Mouse (Mus musculus) spleen, adult 2 months (tissue): ENCODE measurements around the gene Gabpb2. TPM values are rescaled to one million over a fixed set of nuclear protein-coding genes. Genes with fewer than 3 reads are reported as not detected.

Experiments
- DNase-seq, 2 experiments: peaks; one replicate each; pipeline versions ENCODE4 v3.0.0 to v3.0.0-alpha.2; 2012 to 2021; ENCODE audit warnings: low spot score in 2 of 2, low read depth in 1 of 2
- H3K27ac ChIP-seq: fragments of 200-500 bp; 2 replicates; pipeline ENCODE4 v1.5.1; 2012; ENCODE audit warnings: low read length, inconsistent platforms; ENCODE audit not compliant: insufficient read depth
- H3K27me3 ChIP-seq: fragments of 200-500 bp; 2 replicates; pipeline ENCODE4 v1.6.1; 2012; ENCODE audit warnings: mild to moderate bottlenecking, moderate library complexity, low read length, inconsistent platforms; ENCODE audit not compliant: control insufficient read depth, insufficient read depth
- H3K36me3 ChIP-seq: fragments of 200-500 bp; 2 replicates; pipeline ENCODE4 v1.6.1; 2012; ENCODE audit warnings: mild to moderate bottlenecking, low read length, inconsistent platforms; ENCODE audit not compliant: control insufficient read depth, insufficient read depth
- H3K4me1 ChIP-seq: fragments of 200-500 bp; 2 replicates; pipeline ENCODE4 v1.6.1; 2011; ENCODE audit warnings: inconsistent platforms; ENCODE audit not compliant: control insufficient read depth, insufficient read depth, insufficient read length
- H3K4me3 ChIP-seq: fragments of 200-500 bp; 2 replicates; pipeline ENCODE4 v1.5.1; 2011; ENCODE audit warnings: mild to moderate bottlenecking, inconsistent platforms; ENCODE audit not compliant: insufficient read depth, insufficient read length; ENCODE audit errors: extremely low read depth
- CTCF ChIP-seq: fragments of 200-500 bp; IDR thresholded peaks from 2 replicates; pipeline ENCODE4 v1.5.1; 2011; ENCODE audit warnings: mild to moderate bottlenecking, inconsistent platforms; ENCODE audit not compliant: insufficient read depth, insufficient read length, insufficient replicate concordance; ENCODE audit errors: extremely low read depth
- POLR2A ChIP-seq: fragments of 200-500 bp; IDR thresholded peaks from 2 replicates; pipeline ENCODE4 v1.6.1; 2011; ENCODE audit warnings: low read depth, low read length, inconsistent platforms
- WGBS: fragments of 180-500 bp; shearing (Covaris S2); methylation state at CpG from one replicate; pipeline ENCODE4 v1.1.7; 2018; 5-methylcytosine and 5-hydroxymethylcytosine counted together
- polyA plus RNA-seq: library from polyadenylated mRNA; depleted of rRNA; stranded (reverse); fragments of >200 nt; gene quantifications from 2 replicates; pipeline ENCODE4 v1.2.3, GENCODE M21; 2012

The Gabpb2 gene
- polyA plus RNA-seq, 1 experiment: 17.0 TPM

DNA sequence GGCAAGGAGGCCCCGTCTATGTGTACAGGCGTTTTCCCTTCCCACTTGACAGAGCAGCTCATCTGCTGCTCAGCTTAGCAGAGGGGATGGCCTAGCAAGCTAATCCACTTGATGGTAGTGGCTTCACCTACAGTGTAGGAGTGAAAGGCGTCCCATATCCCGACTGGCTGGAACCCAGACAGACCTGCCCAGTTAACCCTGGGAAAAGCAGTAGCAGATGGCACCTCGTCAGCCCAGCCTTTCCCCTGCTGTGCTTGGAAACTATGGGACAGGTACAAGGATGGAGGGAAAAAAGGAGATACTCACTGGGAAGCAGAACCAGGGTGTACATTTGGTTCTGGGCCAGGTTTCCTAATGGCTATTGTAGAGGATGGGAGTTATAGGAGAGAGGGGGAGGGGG lies 32.6 kb upstream of the Gabpb2 start:
- TF ChIP-seq POLR2A (no peak), CTCF (no peak)
- Histone ChIP-seq H3K27ac (no peak overlapping the region), H3K36me3 (peaks cover 4% of the 10 kb centered on the region; the same call in 1 of the 2 replicates), H3K4me1 (no peaks in the 10 kb centered on the region), H3K4me3 (no peak overlapping the region), H3K27me3 (no peaks in the 10 kb centered on the region)
- DNase-seq: no peak
- 88% methylated on average over 5 of the region's 5 CpGs for WGBS

DNA sequence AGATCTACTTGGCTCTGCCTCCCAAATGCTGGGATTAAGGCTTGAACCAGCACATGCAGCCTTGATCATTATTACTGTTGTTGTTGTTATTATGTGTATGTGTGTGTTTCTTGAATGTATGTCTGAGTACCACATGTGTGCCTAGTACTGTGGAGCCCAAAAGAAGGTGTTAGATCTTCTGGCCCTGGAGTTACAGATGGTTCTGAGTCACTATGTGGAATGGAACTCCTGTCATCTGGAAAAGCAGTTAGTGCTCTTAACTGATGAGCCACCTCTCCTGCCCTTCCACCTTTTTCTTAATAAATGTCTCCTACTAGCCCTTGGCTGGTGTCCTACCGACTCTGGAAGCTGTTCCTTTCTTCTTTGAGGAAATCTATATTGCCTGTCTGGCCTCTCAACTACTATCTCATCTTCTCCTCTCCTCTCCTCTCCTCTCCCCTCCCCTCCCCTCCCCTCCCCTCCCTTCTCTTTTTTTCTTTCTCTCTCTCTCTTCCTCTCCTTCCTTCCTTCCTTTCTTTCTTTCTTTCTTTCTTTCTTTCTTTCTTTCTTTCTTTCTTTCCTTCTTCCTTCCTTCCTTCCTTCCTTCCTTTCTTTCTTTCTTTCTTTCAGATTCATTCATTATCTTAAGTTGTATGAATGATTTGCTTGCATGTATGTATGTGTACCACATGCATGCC lies 30.1 kb upstream of the Gabpb2 start:
- Histone ChIP-seq H3K27ac (no peak overlapping the region), H3K4me1 (no peaks in the 10 kb centered on the region), H3K27me3 (no peaks in the 10 kb centered on the region), H3K36me3 (no peaks in the 10 kb centered on the region), H3K4me3 (no peak overlapping the region)
- WGBS: 80% methylated on average over 1 of the region's 1 CpGs
- no peak for DNase-seq
- TF ChIP-seq POLR2A (no peak), CTCF (no peak)

GRCm38 (mm10) chr3:95246465-95247231 lies 28.9 kb upstream of the Gabpb2 start:
- Histone ChIP-seq H3K27me3 (no peaks in the 10 kb centered on the region), H3K36me3 (no peaks in the 10 kb centered on the region), H3K27ac (no peak overlapping the region), H3K4me1 (no peaks in the 10 kb centered on the region), H3K4me3 (no peak overlapping the region)
- DNase-seq: no peak
- no peak for TF ChIP-seq POLR2A
- no peak for TF ChIP-seq CTCF
- 73% methylated on average over 5 of the region's 5 CpGs for WGBS

- Histone ChIP-seq H3K27ac (no peak overlapping the region), H3K4me1 (no peaks in the 10 kb centered on the region), H3K27me3 (no peaks in the 10 kb centered on the region), H3K36me3 (0 out of 2 replicates have a peak, but pooled peaks cover 1% of the 10 kb centered on the region), H3K4me3 (no peak overlapping the region)
- 89% methylated on average over 2 of the region's 2 CpGs for WGBS
- no peak for DNase-seq
- TF ChIP-seq POLR2A (no peak), CTCF (no peak)
Measured at GRCm38 (mm10) chr3:95243086-95243485, 25.4 kb upstream of the Gabpb2 start.

- peaks cover 7% of the 10 kb centered on the region for H3K36me3 ChIP-seq
- WGBS: 91% methylated on average over 7 of the region's 7 CpGs
- no peak within 1 kb of the TSS for H3K27ac ChIP-seq
- H3K4me1 ChIP-seq: no peaks in the 10 kb centered on the region
- no peaks in the 10 kb centered on the region for H3K27me3 ChIP-seq
- DNase-seq: no peak
- TF ChIP-seq POLR2A: no peak
- TF ChIP-seq CTCF: no peak
- H3K4me3 ChIP-seq: no peak within 1 kb of the TSS
Measured at GRCm38 (mm10) chr3:95241498-95241897, 23.8 kb upstream of the Gabpb2 start, which contains the start of gene Gm128. Gene Gm128, minus strand, starts transcription at chr3:95241598.

- no peak for DNase-seq
- TF ChIP-seq CTCF (no peak), POLR2A (no peak)
- Histone ChIP-seq H3K27ac (no peak overlapping the region), H3K36me3 (peaks cover 13% of the 10 kb centered on the region), H3K4me1 (no peaks in the 10 kb centered on the region), H3K27me3 (no peaks in the 10 kb centered on the region), H3K4me3 (no peak overlapping the region)
- WGBS: 77% methylated on average over 17 of the region's 17 CpGs
Measured at GRCm38 (mm10) chr3:95240900-95241299, 23.2 kb upstream of the Gabpb2 start.

DNA sequence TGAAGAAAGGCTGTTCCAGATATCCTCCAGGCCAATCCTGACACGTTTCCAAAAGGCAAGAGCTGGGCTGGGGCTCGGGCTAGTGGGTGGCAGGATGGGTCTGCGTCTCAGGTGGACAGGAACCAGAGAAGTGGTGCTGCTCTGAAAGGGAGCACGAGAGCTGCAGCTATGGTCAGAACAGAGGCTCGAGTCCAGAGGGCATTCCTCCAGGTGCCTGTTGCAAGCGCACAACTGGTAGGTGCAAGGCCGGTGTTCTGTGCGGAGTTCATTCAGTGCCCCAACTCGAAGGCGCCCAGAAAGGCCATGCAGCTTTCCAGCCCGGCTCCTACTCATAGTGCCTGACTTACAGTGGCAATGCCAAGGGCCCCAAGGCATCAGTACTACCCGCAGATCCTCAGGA lies 22.3 kb upstream of the Gabpb2 start:
- no peaks in the 10 kb centered on the region for H3K4me1 ChIP-seq
- no peak overlapping the region for H3K4me3 ChIP-seq
- no peak for DNase-seq
- H3K27me3 ChIP-seq: no peaks in the 10 kb centered on the region
- H3K36me3 ChIP-seq: peaks cover 21% of the 10 kb centered on the region
- H3K27ac ChIP-seq: no peak overlapping the region
- TF ChIP-seq POLR2A: no peak
- TF ChIP-seq CTCF: no peak
- 91% methylated on average over 12 of the region's 12 CpGs for WGBS
